Mouse (Mus musculus): ENCODE results near the gene Rab28. TPM values are rescaled to one million over a fixed set of nuclear protein-coding genes. Genes with fewer than 3 reads are reported as not detected.

Rab28 gene
- polyA plus RNA-seq, 1 experiment = 32.2 TPM

GRCm38 (mm10) chr5:41666012-41666411 lies 41.9 kb downstream of the Rab28 start:
- Histone ChIP-seq H3K27ac (ENCODE audit: insufficient read depth, low read depth, low read length) (no peak overlapping the region), H3K4me1 (ENCODE audit: control insufficient read depth, insufficient read depth, low read length) (no peaks in the 10 kb centered on the region), H3K4me3 (ENCODE audit: insufficient read depth, low read length) (no peak overlapping the region)
- TF ChIP-seq POLR2A (IDR thresholded peaks at IDR 0.05; ENCODE audit: borderline replicate concordance, low read depth, low read length) (no peak), CTCF (IDR thresholded peaks at IDR 0.05; ENCODE audit: low read depth, low read length) (no peak)

GRCm38 (mm10) chr5:41636793-41637192 lies 71.2 kb downstream of the Rab28 start:
- no peak overlapping the region for H3K4me3 ChIP-seq (ENCODE audit: insufficient read depth, low read length)
- no peak for TF ChIP-seq POLR2A (IDR thresholded peaks at IDR 0.05; ENCODE audit: borderline replicate concordance, low read depth, low read length)
- no peak overlapping the region for H3K27ac ChIP-seq (ENCODE audit: insufficient read depth, low read depth, low read length)
- no peaks in the 10 kb centered on the region for H3K4me1 ChIP-seq (ENCODE audit: control insufficient read depth, insufficient read depth, low read length)

GRCm38 (mm10) chr5:41627224-41628144 lies 80.5 kb downstream of the Rab28 start:
- peaks cover 10% of the 10 kb centered on the region; the same call in 1 of the 2 replicates for H3K4me1 ChIP-seq (ENCODE audit: control insufficient read depth, insufficient read depth, low read length)
- TF ChIP-seq CTCF (IDR thresholded peaks at IDR 0.05; ENCODE audit: low read depth, low read length) = no peak
- TF ChIP-seq POLR2A (IDR thresholded peaks at IDR 0.05; ENCODE audit: borderline replicate concordance, low read depth, low read length) = no peak
- H3K27ac ChIP-seq (ENCODE audit: insufficient read depth, low read depth, low read length) = 0 out of 2 replicates have a peak overlapping the region, but pooled peaks have one; percentile 9
- H3K4me3 ChIP-seq (ENCODE audit: insufficient read depth, low read length) = no peak overlapping the region

GRCm38 (mm10) chr5:41625544-41625943 lies 82.4 kb downstream of the Rab28 start:
- Histone ChIP-seq H3K27ac (ENCODE audit: insufficient read depth, low read depth, low read length) (no peak overlapping the region), H3K4me1 (ENCODE audit: control insufficient read depth, insufficient read depth, low read length) (peaks cover 10% of the 10 kb centered on the region; the same call in 1 of the 2 replicates), H3K4me3 (ENCODE audit: insufficient read depth, low read length) (no peak overlapping the region)
- TF ChIP-seq CTCF (IDR thresholded peaks at IDR 0.05; ENCODE audit: low read depth, low read length) (no peak), POLR2A (IDR thresholded peaks at IDR 0.05; ENCODE audit: borderline replicate concordance, low read depth, low read length) (no peak)

- no peak for TF ChIP-seq POLR2A (IDR thresholded peaks at IDR 0.05; ENCODE audit: borderline replicate concordance, low read depth, low read length)
- no peak for TF ChIP-seq CTCF (IDR thresholded peaks at IDR 0.05; ENCODE audit: low read depth, low read length)
- H3K27ac ChIP-seq (ENCODE audit: insufficient read depth, low read depth, low read length) = no peak overlapping the region
- H3K4me3 ChIP-seq (ENCODE audit: insufficient read depth, low read length) = no peak overlapping the region
- peaks cover 3% of the 10 kb centered on the region; the same call in 1 of the 2 replicates for H3K4me1 ChIP-seq (ENCODE audit: control insufficient read depth, insufficient read depth, low read length)
These were observed 86.2 kb downstream of the Rab28 start for GRCm38 (mm10) chr5:41621748-41622147.

GRCm38 (mm10) chr5:41618966-41619365 lies 89.0 kb downstream of the Rab28 start:
- peaks cover 4% of the 10 kb centered on the region; the same call in 1 of the 2 replicates for H3K4me1 ChIP-seq (ENCODE audit: control insufficient read depth, insufficient read depth, low read length)
- no peak for TF ChIP-seq POLR2A (IDR thresholded peaks at IDR 0.05; ENCODE audit: borderline replicate concordance, low read depth, low read length)
- TF ChIP-seq CTCF (IDR thresholded peaks at IDR 0.05; ENCODE audit: low read depth, low read length) = no peak
- H3K27ac ChIP-seq (ENCODE audit: insufficient read depth, low read depth, low read length) = no peak overlapping the region
- no peak overlapping the region for H3K4me3 ChIP-seq (ENCODE audit: insufficient read depth, low read length)

- TF ChIP-seq CTCF (IDR thresholded peaks at IDR 0.05; ENCODE audit: low read depth, low read length) = no peak
- no peak for TF ChIP-seq POLR2A (IDR thresholded peaks at IDR 0.05; ENCODE audit: borderline replicate concordance, low read depth, low read length)
- H3K4me1 ChIP-seq (ENCODE audit: control insufficient read depth, insufficient read depth, low read length) = peaks cover 6% of the 10 kb centered on the region
- H3K27ac ChIP-seq (ENCODE audit: insufficient read depth, low read depth, low read length) = no peak overlapping the region
These were observed 97.4 kb downstream of the Rab28 start for GRCm38 (mm10) chr5:41610447-41611030.

GRCm38 (mm10) chr5:41596242-41597117 lies 111.5 kb downstream of the Rab28 start:
- no peaks in the 10 kb centered on the region for H3K4me1 ChIP-seq (ENCODE audit: control insufficient read depth, insufficient read depth, low read length)
- no peak overlapping the region for H3K27ac ChIP-seq (ENCODE audit: insufficient read depth, low read depth, low read length)
- no peak overlapping the region for H3K4me3 ChIP-seq (ENCODE audit: insufficient read depth, low read length)

More at GRCm38 (mm10) chr5:41610447-41611030, 97.4 kb downstream of the Rab28 start:
- no peak overlapping the region for H3K4me3 ChIP-seq (ENCODE audit: insufficient read depth, low read length)

GRCm38 (mm10) chr5:41595199-41595598 lies 112.8 kb downstream of the Rab28 start:
- Histone ChIP-seq H3K27ac (ENCODE audit: insufficient read depth, low read depth, low read length) (no peak overlapping the region), H3K4me1 (ENCODE audit: control insufficient read depth, insufficient read depth, low read length) (no peaks in the 10 kb centered on the region)
- no peak for TF ChIP-seq CTCF (IDR thresholded peaks at IDR 0.05; ENCODE audit: low read depth, low read length)
- TF ChIP-seq POLR2A (IDR thresholded peaks at IDR 0.05; ENCODE audit: borderline replicate concordance, low read depth, low read length) = no peak

More at GRCm38 (mm10) chr5:41596242-41597117, 111.5 kb downstream of the Rab28 start:
- no peak for TF ChIP-seq CTCF (IDR thresholded peaks at IDR 0.05; ENCODE audit: low read depth, low read length)
- no peak for TF ChIP-seq POLR2A (IDR thresholded peaks at IDR 0.05; ENCODE audit: borderline replicate concordance, low read depth, low read length)

More at GRCm38 (mm10) chr5:41595199-41595598, 112.8 kb downstream of the Rab28 start:
- H3K4me3 ChIP-seq (ENCODE audit: insufficient read depth, low read length) = no peak overlapping the region

Data from bone marrow macrophage, adult 2 months (primary cell).